Mouse (Mus musculus): ENCODE data around the gene Rbm19. TPM values are rescaled to one million over a fixed set of nuclear protein-coding genes. Genes with fewer than 3 reads are reported as not detected.
"Not testable (repeated sequence)": the region's sequence is repeated elsewhere in the genome, so short reads cannot be mapped to it uniquely, and the experiment has no call there.

Rbm19 gene
- total RNA-seq, 2 experiments from 2014 or later: 18.8 to 20.5 TPM

GRCm38 (mm10) chr5:120114361-120114760, 1.9 kb upstream of the Rbm19 start:
- no peak for TF ChIP-seq CTCF (IDR thresholded peaks at IDR 0.05)
- intact Hi-C loops (cut with DNase I): no loop called here

DNA sequence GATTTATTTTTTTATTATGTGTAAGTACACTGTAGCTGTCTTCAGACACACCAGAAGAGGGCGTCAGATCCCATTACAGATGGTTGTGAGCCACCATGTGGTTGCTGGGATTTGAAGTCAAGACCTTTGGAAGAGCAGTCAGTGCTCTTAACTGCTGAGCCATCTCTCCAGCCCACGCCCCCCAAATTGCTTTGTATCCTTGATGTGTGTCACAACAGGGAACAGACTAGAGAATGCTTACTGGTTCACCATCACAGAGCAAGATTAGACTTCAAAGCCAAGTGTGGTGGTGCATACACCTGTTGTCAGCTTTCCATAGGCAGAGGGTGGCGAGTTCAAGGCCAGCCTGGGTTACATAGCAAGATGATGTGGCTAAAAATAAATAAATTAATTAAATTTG, 896 bp downstream of the Rbm19 start:
- intact Hi-C loops (cut with DNase I); H3K27ac ChIP-seq; DNase-seq: not testable (repeated sequence)
- H3K4me3 ChIP-seq: peak overlapping the region; percentile 95

More at GRCm38 (mm10) chr5:120114361-120114760, 1.9 kb upstream of the Rbm19 start:
- Histone ChIP-seq H3K27ac (no peak overlapping the region), H3K4me3 (no peak overlapping the region)
- no peak for DNase-seq

- Histone ChIP-seq H3K27ac (no peak overlapping the region), H3K4me3 (no peak overlapping the region)
- intact Hi-C loops (cut with DNase I): no loop called here
- no peak for TF ChIP-seq CTCF (IDR thresholded peaks at IDR 0.05)
- DNase-seq: peak; percentile 48
Measured at GRCm38 (mm10) chr5:120124881-120125690, 8.8 kb downstream of the Rbm19 start.

DNA sequence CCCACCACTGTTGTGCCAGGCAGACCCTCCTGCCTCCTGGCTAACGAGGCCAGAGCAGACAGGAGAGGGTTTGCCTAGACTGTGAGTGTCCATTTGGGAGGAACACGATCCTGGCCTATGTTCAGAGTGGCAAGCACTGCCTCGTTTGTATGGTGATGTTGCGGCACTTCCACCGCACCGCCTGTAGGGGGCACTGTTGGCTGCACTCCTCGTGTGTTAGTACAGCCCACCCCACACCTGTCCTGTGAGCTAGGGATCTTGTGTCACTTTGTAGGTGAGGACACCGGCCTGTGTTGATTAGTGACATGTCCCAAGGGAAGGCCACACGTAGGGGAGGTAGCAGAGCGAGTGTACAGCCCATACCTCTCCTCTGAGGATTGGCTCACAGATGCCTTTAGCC, 11.4 kb downstream of the Rbm19 start:
- H3K4me3 ChIP-seq: no peak overlapping the region
- peak; percentile 73 for TF ChIP-seq CTCF (IDR thresholded peaks at IDR 0.05)
- H3K27ac ChIP-seq: 0 out of 2 replicates have a peak overlapping the region, but pooled peaks have one; percentile 16
- intact Hi-C loops (cut with DNase I): no loop called here
- peak; percentile 43 for DNase-seq

GRCm38 (mm10) chr5:120128511-120128910, 12.2 kb downstream of the Rbm19 start:
- Histone ChIP-seq H3K27ac (no peak overlapping the region), H3K4me3 (no peak overlapping the region)
- no peak for TF ChIP-seq CTCF (IDR thresholded peaks at IDR 0.05)
- intact Hi-C loops (cut with DNase I): no loop called here
- no peak for DNase-seq

DNA sequence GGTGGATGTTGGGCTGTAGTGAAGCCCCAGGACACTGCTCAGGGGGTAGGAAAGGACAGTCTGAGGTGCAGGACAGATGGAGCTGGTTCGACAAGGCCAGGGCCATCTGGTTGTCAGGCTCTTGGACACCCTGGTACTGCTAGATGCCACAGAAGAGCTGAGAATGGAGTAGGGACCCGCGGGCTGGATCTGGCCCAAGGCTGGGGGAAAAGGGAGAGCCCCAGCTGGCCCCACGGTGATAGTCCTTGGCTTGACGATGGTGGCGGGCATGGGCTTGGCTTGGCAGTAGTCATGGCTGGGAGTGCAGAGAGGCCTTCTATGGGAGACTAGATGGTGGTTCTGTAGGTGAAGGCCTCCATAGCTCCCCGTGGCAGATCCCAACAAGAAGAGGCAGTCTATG, 12.8 kb downstream of the Rbm19 start:
- DNase-seq: no peak

DNA sequence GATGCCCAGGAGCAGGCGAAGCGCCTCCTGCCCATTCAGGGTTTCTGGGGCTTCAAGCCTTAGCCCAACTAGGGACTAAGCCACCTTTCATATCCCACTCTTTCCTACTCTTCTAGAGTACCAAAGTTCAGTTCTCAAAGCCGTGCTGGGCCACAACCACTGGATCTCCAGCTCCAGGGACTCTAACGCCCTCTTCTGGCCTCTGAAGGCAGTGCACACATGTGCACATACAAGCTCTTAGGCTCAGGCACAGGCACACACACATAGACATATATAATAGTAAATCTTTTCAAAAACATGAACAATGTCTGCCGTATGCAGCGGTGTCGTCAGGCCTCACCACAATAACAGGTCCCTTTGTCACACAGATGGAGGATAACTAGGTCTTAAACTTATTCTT, 13.5 kb downstream of the Rbm19 start:
- intact Hi-C loops (cut with DNase I): no loop called here
- no peak overlapping the region for H3K27ac ChIP-seq
- TF ChIP-seq CTCF (IDR thresholded peaks at IDR 0.05): no peak
- DNase-seq: no peak
- H3K4me3 ChIP-seq: no peak overlapping the region

More for the DNA sequence above, 12.8 kb downstream of the Rbm19 start:
- no peak for TF ChIP-seq CTCF (IDR thresholded peaks at IDR 0.05)
- no peak overlapping the region for H3K27ac ChIP-seq
- intact Hi-C loops (cut with DNase I): no loop called here
- no peak overlapping the region for H3K4me3 ChIP-seq

- H3K4me3 ChIP-seq: no peak overlapping the region
- intact Hi-C loops (cut with DNase I): no loop called here
- DNase-seq: no peak
- TF ChIP-seq CTCF (IDR thresholded peaks at IDR 0.05): no peak
- no peak overlapping the region for H3K27ac ChIP-seq
Measured at GRCm38 (mm10) chr5:120130163-120130562, 13.9 kb downstream of the Rbm19 start.

DNA sequence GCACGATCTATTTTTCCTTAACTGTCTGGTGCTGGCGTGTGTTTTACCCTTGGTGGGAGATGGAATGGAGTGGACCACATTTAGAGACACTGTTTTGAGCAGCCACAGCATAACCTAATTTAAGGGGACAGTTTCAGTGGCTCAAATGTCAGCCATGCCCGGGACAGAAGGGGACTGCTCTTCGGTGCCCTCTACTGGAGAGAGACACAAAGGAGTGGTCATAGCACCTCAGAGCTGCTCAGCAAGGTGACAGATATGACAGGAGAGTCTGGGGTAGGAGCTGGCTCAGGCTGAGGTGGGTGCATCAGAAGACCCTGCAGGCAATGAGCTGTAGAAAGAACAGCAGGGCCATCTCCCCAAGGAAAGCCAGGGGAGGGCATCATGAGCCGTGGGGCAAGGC, 15.3 kb downstream of the Rbm19 start:
- DNase-seq: peak; percentile 67

GRCm38 (mm10) chr5:120134000-120134399, 17.7 kb downstream of the Rbm19 start:
- peak; percentile 92 for TF ChIP-seq CTCF (IDR thresholded peaks at IDR 0.05)
- intact Hi-C loops (cut with DNase I): no loop called here
- Histone ChIP-seq H3K27ac (no peak overlapping the region), H3K4me3 (no peak overlapping the region)
- peak; percentile 67 for DNase-seq

More for the DNA sequence above, 15.3 kb downstream of the Rbm19 start:
- peak; percentile 73 for TF ChIP-seq CTCF (IDR thresholded peaks at IDR 0.05)
- no peak overlapping the region for H3K4me3 ChIP-seq
- peak overlapping the region; percentile 78 for H3K27ac ChIP-seq
- intact Hi-C loops (cut with DNase I): no loop called here

DNA sequence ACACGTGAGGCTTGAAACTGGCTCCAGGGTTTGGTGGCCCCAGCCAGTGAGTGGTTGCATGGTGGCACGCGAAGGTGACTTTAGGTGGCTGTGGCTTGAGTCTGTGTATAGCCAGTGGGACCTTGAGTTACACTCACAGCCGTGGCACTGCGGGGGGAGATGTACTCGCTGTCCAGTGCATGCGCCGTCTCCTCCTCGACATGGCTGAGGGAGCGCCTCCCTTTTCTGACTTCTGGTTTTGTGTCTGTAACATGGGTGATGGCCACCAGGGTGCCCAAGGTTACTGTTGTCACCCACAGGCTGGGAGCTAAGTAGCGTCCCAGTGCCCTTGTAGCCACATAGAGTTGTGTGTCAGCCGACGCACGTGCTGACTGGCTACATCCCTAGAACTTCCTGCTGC, 19.1 kb downstream of the Rbm19 start:
- Histone ChIP-seq H3K4me3 (no peak overlapping the region), H3K27ac (no peak overlapping the region)
- no peak for DNase-seq
- no peak for TF ChIP-seq CTCF (IDR thresholded peaks at IDR 0.05)
- intact Hi-C loops (cut with DNase I): no loop called here

DNA sequence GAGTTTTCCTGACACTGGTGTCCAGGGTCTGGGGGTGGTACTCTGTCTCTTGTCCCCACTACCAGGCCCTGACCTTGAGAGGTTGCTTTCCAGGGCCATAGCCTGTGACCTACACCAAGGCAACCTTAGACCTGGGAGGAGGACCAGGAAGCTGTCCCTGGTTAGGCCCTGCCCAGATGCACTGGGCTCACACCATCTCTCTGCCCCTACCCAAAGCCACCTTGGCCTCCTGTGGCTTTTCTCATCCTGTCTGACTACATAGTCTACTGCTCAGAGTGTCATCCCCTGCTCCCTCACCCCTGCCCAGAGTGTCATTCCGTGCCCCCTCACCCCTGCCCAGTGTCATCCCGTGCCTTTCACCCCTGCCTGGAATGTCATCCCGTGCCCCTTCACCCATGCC, 19.6 kb downstream of the Rbm19 start:
- H3K27ac ChIP-seq: no peak overlapping the region
- no peak for DNase-seq
- intact Hi-C loops (cut with DNase I): no loop called here
- TF ChIP-seq CTCF (IDR thresholded peaks at IDR 0.05): no peak
- H3K4me3 ChIP-seq: no peak overlapping the region

DNA sequence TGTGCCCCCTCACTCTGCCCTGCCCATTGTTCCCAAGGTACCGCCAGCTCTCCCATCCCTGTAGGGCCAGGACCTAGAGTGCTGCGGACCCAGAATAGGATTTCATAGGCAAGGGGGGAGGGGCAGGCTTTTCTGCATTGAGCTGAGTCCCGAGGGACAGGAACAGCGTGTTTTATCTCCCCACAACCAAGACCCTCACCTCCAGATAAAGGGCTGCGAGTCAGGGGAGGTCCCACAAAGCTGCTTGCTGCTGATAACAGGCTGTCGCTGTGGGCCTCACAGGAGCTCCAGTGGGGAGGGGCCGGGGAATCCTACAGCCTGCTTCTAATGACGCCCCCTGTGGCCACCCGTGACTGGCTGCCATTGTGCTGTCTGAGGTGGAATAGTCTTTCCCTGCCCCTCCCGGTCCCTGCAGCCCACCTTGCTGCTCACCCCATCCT, 20.0 kb downstream of the Rbm19 start:
- no peak overlapping the region for H3K4me3 ChIP-seq
- DNase-seq: no peak
- intact Hi-C loops (cut with DNase I): no loop called here
- no peak overlapping the region for H3K27ac ChIP-seq
- TF ChIP-seq CTCF (IDR thresholded peaks at IDR 0.05): no peak

- H3K4me3 ChIP-seq: no peak overlapping the region
- no peak overlapping the region for H3K27ac ChIP-seq
- intact Hi-C loops (cut with DNase I): no loop called here
- DNase-seq: no peak
- no peak for TF ChIP-seq CTCF (IDR thresholded peaks at IDR 0.05)
Measured at GRCm38 (mm10) chr5:120137038-120137437, 20.8 kb downstream of the Rbm19 start.

Data from gastrocnemius, adult 2 months (tissue).